Mouse (Mus musculus) liver, embryonic 16.5 days (tissue): ENCODE measurements around the gene Rprd1b. TPM values are rescaled to one million over a fixed set of nuclear protein-coding genes. Genes with fewer than 3 reads are reported as not detected.

Experiments used
- ATAC-seq: fragments of 200-750 bp; cut with Nextera tagmentation; 2 replicates; pipeline ENCODE4 v1.8.0; 2017; ENCODE audit warnings: low read depth, mild to moderate bottlenecking, moderate number of reproducible peaks, moderate library complexity
- H3K27ac ChIP-seq: fragments of 300-500 bp; sonication (generic); 2 replicates; pipeline ENCODE4 v1.5.1; 2014; ENCODE audit warnings: mild to moderate bottlenecking, low read length
- H3K27me3 ChIP-seq: fragments of 300-500 bp; sonication (generic); 2 replicates; pipeline ENCODE4 v1.6.1; 2014; ENCODE audit warnings: low read depth, low read length, mixed read lengths; ENCODE audit not compliant: control insufficient read depth, insufficient read depth
- H3K36me3 ChIP-seq: fragments of 300-500 bp; sonication (generic); 2 replicates; pipeline ENCODE4 v1.6.1; 2014; ENCODE audit warnings: mild to moderate bottlenecking; ENCODE audit not compliant: control insufficient read depth, insufficient read depth
- H3K4me1 ChIP-seq: fragments of 300-500 bp; sonication (generic); 2 replicates; pipeline ENCODE4 v1.6.1; 2014; ENCODE audit warnings: low read depth, low read length, mixed read lengths; ENCODE audit not compliant: control insufficient read depth
- H3K4me2 ChIP-seq: fragments of 300-500 bp; sonication (generic); 2 replicates; pipeline ENCODE4 v1.6.1; 2014; ENCODE audit warnings: low read depth, low read length, mixed read lengths
- H3K4me3 ChIP-seq: fragments of 300-500 bp; sonication (generic); 2 replicates; pipeline ENCODE4 v1.5.1; 2014; ENCODE audit warnings: low read depth, mild to moderate bottlenecking, low read length
- H3K9ac ChIP-seq: fragments of 300-500 bp; sonication (generic); 2 replicates; pipeline ENCODE4 v1.6.1; 2014; ENCODE audit warnings: low read depth, low read length
- H3K9me3 ChIP-seq: fragments of 300-500 bp; sonication (generic); replicated peaks from 2 replicates; pipeline ENCODE4 v1.6.1; 2016; ENCODE audit warnings: low read length; ENCODE audit not compliant: control insufficient read depth
- WGBS: fragments of 180-500 bp; shearing (Covaris S2); extraction: QIAGEN DNeasy Blood & Tissue Kit; methylation state at CpG from one replicate; pipeline ENCODE4 v1.1.7; 2014; ENCODE audit not compliant: insufficient replicate concordance; 5-methylcytosine and 5-hydroxymethylcytosine counted together
- polyA plus RNA-seq: library from polyadenylated mRNA; unstranded; fragments of >200 nt; fragmentation: Nextera tagmentation; extraction: Ambion mirVana; gene quantifications from 2 replicates; pipeline ENCODE4 v1.2.1, GENCODE M21; 2015

Gene Rprd1b
- polyA plus RNA-seq, 1 experiment from 2014 or later: 25.1 TPM

GRCm38 (mm10) chr2:158065064-158065463, 36.8 kb downstream of the Rprd1b start:
- ATAC-seq: no peak
- Histone ChIP-seq H3K4me1 (no peaks in the 10 kb centered on the region; the same call in 1 of the 2 replicates), H3K4me2 (no peak overlapping the region), H3K27ac (no peak overlapping the region), H3K4me3 (no peak overlapping the region), H3K36me3 (peaks cover 21% of the 10 kb centered on the region), H3K27me3 (no peaks in the 10 kb centered on the region), H3K9me3 (no peaks in the 10 kb centered on the region), H3K9ac (no peak overlapping the region)
- WGBS: 80% methylated on average over 5 of the region's 5 CpGs

DNA sequence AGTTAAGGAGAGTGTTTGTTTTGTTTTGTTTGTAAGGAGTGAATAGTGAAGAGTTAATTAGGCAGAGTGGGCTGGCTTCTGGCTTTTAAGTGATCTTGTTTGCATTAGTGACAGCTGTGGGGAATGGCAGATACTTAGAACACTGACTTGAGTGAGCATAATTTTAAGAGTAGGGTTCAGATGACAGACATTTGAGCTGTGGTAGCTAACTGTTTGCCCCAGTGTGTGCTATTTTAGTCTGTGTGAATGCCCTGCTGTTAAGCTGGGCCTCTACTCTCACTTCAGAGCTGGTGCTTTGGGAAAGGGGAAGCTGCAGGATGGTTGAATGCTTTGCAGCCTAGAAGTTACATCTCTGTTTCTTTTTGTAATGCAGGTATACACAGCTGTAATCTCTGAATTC, 38.2 kb downstream of the Rprd1b start:
- H3K4me3 ChIP-seq: no peak overlapping the region
- no peak for ATAC-seq
- no peak overlapping the region for H3K9ac ChIP-seq
- H3K36me3 ChIP-seq: peaks cover 22% of the 10 kb centered on the region
- no peaks in the 10 kb centered on the region for H3K9me3 ChIP-seq
- H3K4me1 ChIP-seq: peaks cover 4% of the 10 kb centered on the region; the same call in 1 of the 2 replicates
- H3K27ac ChIP-seq: no peak overlapping the region
- H3K27me3 ChIP-seq: no peaks in the 10 kb centered on the region
- H3K4me2 ChIP-seq: no peak overlapping the region

DNA sequence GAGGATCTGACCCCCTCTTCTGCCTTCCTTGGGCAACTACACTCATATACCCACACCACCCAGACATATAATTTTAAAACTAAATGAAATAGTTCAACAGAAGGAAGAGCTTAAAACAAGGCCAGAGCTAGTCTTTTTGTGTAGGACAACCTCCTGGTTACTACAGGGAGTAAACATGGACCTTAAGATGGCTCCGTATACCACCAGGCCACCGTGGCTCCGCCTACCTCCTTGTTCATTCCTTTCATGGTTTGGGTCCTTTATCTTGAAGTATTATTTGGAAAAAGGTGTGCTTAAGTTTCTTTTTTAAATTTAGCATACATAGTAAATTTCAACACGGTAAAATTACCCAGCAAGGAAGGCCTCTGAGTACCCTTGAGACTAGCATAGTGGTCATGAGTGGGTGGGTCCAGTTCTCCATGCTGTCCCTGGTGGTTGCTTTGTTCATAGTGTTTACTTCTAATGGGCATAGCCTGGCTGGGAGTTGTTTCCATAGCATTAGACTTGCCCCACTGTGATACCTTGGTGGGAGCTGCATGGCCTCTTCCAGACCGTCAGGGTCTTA, 39.0 kb downstream of the Rprd1b start:
- H3K27ac ChIP-seq: no peak overlapping the region
- peaks cover 4% of the 10 kb centered on the region; the same call in 1 of the 2 replicates for H3K4me1 ChIP-seq
- H3K4me2 ChIP-seq: no peak overlapping the region
- WGBS: 89% methylated on average over 5 of the region's 5 CpGs
- H3K4me3 ChIP-seq: no peak overlapping the region
- H3K27me3 ChIP-seq: no peaks in the 10 kb centered on the region
- H3K9me3 ChIP-seq: no peaks in the 10 kb centered on the region
- no peak overlapping the region for H3K9ac ChIP-seq
- H3K36me3 ChIP-seq: peaks cover 23% of the 10 kb centered on the region
- ATAC-seq: no peak

DNA sequence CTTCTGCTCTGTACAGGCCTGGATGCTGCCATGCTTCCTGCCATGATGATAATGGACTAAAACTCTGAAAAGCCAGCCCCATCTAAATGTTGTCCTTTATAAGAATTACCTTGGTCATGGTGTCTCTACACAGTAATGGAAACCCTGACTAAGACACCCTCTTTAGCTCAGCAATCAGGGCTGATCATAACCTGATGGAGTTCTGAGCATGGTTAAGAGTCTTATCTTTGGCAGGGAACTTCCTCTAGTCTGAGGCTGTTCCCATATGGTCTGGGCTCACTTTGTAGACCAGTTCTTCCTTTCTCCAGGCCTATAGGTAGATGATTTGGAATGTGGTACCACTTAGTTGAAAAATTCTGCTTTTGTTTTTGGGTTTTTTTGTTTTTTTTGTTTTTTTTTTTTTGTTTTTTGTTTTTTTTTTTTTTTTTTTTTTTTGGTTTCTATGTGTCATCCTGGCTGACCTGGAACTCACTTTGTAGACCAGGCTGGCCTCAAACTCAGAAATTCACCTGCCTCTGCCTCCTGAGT, 40.2 kb downstream of the Rprd1b start:
- H3K9ac ChIP-seq: no peak overlapping the region
- H3K4me1 ChIP-seq: peaks cover 4% of the 10 kb centered on the region; the same call in 1 of the 2 replicates
- H3K4me2 ChIP-seq: no peak overlapping the region
- H3K27me3 ChIP-seq: no peaks in the 10 kb centered on the region
- H3K27ac ChIP-seq: no peak overlapping the region
- peaks cover 24% of the 10 kb centered on the region for H3K36me3 ChIP-seq
- no peak for ATAC-seq
- no peak overlapping the region for H3K4me3 ChIP-seq
- no peaks in the 10 kb centered on the region for H3K9me3 ChIP-seq

DNA sequence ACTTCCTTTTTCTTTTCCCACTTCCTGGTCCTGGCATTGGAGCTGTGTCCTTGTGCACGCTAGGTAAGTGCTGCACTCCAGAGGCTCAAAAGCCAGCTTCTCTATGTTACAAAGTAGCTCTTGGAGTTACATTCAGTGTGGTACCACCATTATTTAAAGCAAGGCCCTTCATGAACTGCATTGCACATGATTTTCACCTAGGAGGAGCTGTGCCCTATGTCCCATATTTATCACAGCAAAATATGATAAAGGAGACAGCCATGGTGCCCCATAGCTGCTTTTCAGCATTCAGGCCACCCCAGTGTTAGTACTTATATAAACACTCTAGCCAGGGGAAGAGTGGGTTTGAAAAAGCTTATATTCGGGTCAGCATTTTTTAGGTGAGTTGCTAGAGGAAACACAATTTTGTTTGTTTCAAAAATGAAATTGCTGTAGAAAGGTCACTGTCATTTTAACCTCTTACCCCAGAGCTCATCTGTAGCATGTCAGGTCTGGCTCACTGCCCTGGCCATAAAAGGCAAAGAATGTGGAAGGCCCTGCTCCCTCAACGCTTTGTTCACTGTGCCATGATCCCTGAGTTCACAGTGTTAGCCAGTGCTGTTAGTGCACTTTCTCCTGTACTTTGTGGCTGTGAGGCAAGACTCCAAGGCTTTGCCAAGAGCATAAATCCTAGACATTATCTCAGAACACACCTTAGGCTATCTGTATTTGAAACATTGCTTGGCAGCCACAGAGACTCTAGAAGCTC, 42.8 kb downstream of the Rprd1b start:
- H3K27ac ChIP-seq: peak overlapping the region; percentile 4; the same call in 1 of the 2 replicates
- 75% methylated on average over 3 of the region's 3 CpGs for WGBS
- H3K9me3 ChIP-seq: no peaks in the 10 kb centered on the region
- no peak overlapping the region for H3K4me3 ChIP-seq
- no peak overlapping the region for H3K9ac ChIP-seq
- H3K4me2 ChIP-seq: no peak overlapping the region
- no peaks in the 10 kb centered on the region for H3K27me3 ChIP-seq
- peaks cover 36% of the 10 kb centered on the region for H3K36me3 ChIP-seq
- peak; percentile 67; the same call in 1 of the 2 replicates for ATAC-seq
- peaks cover 4% of the 10 kb centered on the region; the same call in 1 of the 2 replicates for H3K4me1 ChIP-seq

GRCm38 (mm10) chr2:158071633-158071995, 43.3 kb downstream of the Rprd1b start:
- Histone ChIP-seq H3K27ac (no peak overlapping the region), H3K27me3 (no peaks in the 10 kb centered on the region), H3K9me3 (no peaks in the 10 kb centered on the region), H3K36me3 (peaks cover 34% of the 10 kb centered on the region), H3K4me1 (peaks cover 6% of the 10 kb centered on the region; the same call in 1 of the 2 replicates), H3K9ac (no peak overlapping the region), H3K4me3 (no peak overlapping the region), H3K4me2 (no peak overlapping the region)
- no peak for ATAC-seq
- WGBS: 82% methylated on average over 5 of the region's 5 CpGs

DNA sequence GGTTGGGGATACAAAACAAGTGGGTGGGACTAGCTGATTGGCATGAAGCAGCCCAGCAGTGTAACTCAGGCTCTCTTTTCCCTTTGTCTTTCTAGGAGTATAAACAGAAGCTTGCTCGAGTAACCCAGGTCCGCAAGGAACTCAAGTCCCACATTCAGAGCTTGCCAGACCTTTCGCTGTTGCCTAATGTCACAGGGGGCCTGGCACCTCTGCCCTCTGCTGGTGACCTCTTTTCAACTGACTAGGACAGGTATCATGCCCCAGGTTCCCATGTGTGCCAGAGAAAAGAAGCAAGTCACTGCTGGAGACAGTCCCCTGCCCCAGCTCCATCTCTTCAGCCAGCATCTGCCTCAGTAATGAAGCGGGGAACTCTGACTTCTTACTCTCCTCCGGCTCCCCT, 46.5 kb downstream of the Rprd1b start:
- no peak overlapping the region for H3K4me3 ChIP-seq
- ATAC-seq: no peak
- no peak overlapping the region for H3K27ac ChIP-seq
- H3K9me3 ChIP-seq: no peaks in the 10 kb centered on the region
- H3K36me3 ChIP-seq: peaks cover 28% of the 10 kb centered on the region
- H3K4me2 ChIP-seq: no peak overlapping the region
- peaks cover 16% of the 10 kb centered on the region for H3K4me1 ChIP-seq
- no peaks in the 10 kb centered on the region for H3K27me3 ChIP-seq
- H3K9ac ChIP-seq: no peak overlapping the region
- WGBS: 88% methylated on average over 5 of the region's 5 CpGs

- Histone ChIP-seq H3K9ac (no peak overlapping the region), H3K9me3 (no peaks in the 10 kb centered on the region), H3K4me1 (peaks cover 18% of the 10 kb centered on the region), H3K27ac (peak overlapping the region; percentile 35; the same call in 1 of the 2 replicates), H3K4me3 (no peak overlapping the region), H3K36me3 (peaks cover 18% of the 10 kb centered on the region), H3K27me3 (no peaks in the 10 kb centered on the region), H3K4me2 (no peak overlapping the region)
- no peak for ATAC-seq
- WGBS: 65% methylated on average over 6 of the region's 6 CpGs
Measured at GRCm38 (mm10) chr2:158076690-158077089, 48.4 kb downstream of the Rprd1b start.

- WGBS: 59% methylated on average over 2 of the region's 2 CpGs
- Histone ChIP-seq H3K4me1 (peaks cover 18% of the 10 kb centered on the region), H3K4me3 (no peak overlapping the region), H3K9me3 (no peaks in the 10 kb centered on the region), H3K9ac (no peak overlapping the region), H3K4me2 (no peak overlapping the region), H3K27me3 (no peaks in the 10 kb centered on the region), H3K27ac (peak overlapping the region; percentile 17; the same call in 1 of the 2 replicates), H3K36me3 (peaks cover 13% of the 10 kb centered on the region)
- ATAC-seq: no peak
Measured at GRCm38 (mm10) chr2:158077981-158078380, 49.7 kb downstream of the Rprd1b start.
